Mouse (Mus musculus) kidney, postnatal 0 days (tissue): ENCODE data around the gene Tmem119. TPM values are rescaled to one million over a fixed set of nuclear protein-coding genes. Genes with fewer than 3 reads are reported as not detected.

Source experiments
- ATAC-seq: fragments of 200-750 bp; cut with Nextera tagmentation; replicated peaks from 2 replicates; pipeline ENCODE4 v1.8.0; 2017; ENCODE audit warnings: low read depth, moderate number of reproducible peaks, moderate TSS enrichment, moderate library complexity; ENCODE audit not compliant: low FRiP score
- DNase-seq: peaks from one replicate; pipeline ENCODE4 v3.0.0-alpha.2; 2016; ENCODE audit warnings: low spot score
- H3K27ac ChIP-seq: fragments of 300-500 bp; sonication (generic); 2 replicates; pipeline ENCODE4 v1.5.1; 2014; ENCODE audit warnings: mild to moderate bottlenecking
- H3K27me3 ChIP-seq: fragments of 300-500 bp; sonication (generic); 2 replicates; pipeline ENCODE4 v1.6.1; 2014; ENCODE audit warnings: low read length, mixed read lengths; ENCODE audit not compliant: insufficient read depth
- H3K36me3 ChIP-seq: fragments of 300-500 bp; sonication (generic); 2 replicates; pipeline ENCODE4 v1.6.1; 2014; ENCODE audit warnings: low read length, mixed read lengths; ENCODE audit not compliant: insufficient read depth
- H3K4me1 ChIP-seq: fragments of 300-500 bp; sonication (generic); replicated peaks from 2 replicates; pipeline ENCODE4 v1.6.1; 2014; ENCODE audit warnings: antibody characterized with exemption, low read length, mixed read lengths; ENCODE audit not compliant: insufficient read depth
- H3K4me2 ChIP-seq: fragments of 300-500 bp; sonication (generic); 2 replicates; pipeline ENCODE4 v1.6.1; 2014; ENCODE audit warnings: mild to moderate bottlenecking, low read length, moderate library complexity, mixed read lengths
- H3K4me3 ChIP-seq: fragments of 300-500 bp; sonication (generic); replicated peaks from 2 replicates; pipeline ENCODE4 v1.5.1; 2014; ENCODE audit warnings: low read depth, low read length
- H3K9ac ChIP-seq: fragments of 300-500 bp; sonication (generic); 2 replicates; pipeline ENCODE4 v1.6.1; 2014; ENCODE audit warnings: low read depth, low read length
- H3K9me3 ChIP-seq: fragments of 300-500 bp; sonication (generic); replicated peaks from 2 replicates; pipeline ENCODE4 v1.6.1; 2016; ENCODE audit warnings: low read length, inconsistent platforms, mixed read lengths
- CTCF ChIP-seq: IDR thresholded peaks from 2 replicates; pipeline ENCODE4 v1.5.1; 2016; ENCODE audit warnings: antibody characterized with exemption, low read depth, mild to moderate bottlenecking, moderate library complexity
- WGBS: fragments of 180-500 bp; shearing (Covaris S2); extraction: QIAGEN DNeasy Blood & Tissue Kit; methylation state at CpG from one replicate; pipeline ENCODE4 v1.1.7; 2014; 5-methylcytosine and 5-hydroxymethylcytosine counted together
- polyA plus RNA-seq: library from polyadenylated mRNA; unstranded; fragments of >200 nt; fragmentation: Nextera tagmentation; extraction: Ambion mirVana; gene quantifications from 2 replicates; pipeline ENCODE4 v1.2.1, GENCODE M21; 2015

The Tmem119 gene
- polyA plus RNA-seq, 1 experiment from 2014 or later, result 37.3 TPM

DNA sequence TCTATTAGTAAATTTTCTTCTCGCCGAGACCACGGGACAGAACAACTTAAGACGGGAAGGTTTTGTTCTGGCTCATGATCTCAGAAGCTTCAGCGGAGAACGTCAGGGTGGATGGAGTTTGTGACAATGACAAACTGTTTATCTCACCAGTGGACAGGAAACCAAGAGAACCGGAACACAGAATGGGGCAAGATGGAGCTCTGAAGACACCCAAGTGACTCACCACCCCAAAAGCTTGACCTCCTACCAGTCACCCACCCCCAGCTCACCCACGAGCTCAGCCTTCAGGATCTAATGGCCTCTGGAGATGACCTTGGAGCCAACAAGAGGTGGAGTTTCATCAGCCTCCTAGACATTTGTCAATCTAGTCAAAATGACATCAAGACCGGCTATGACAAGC lies 5.0 kb upstream of the Tmem119 start:
- Histone ChIP-seq H3K27ac (no peak overlapping the region), H3K4me3 (no peak overlapping the region), H3K27me3 (no peaks in the 10 kb centered on the region), H3K4me2 (no peak overlapping the region), H3K4me1 (0 out of 2 replicates have a peak, but pooled peaks cover 4% of the 10 kb centered on the region), H3K9ac (no peak overlapping the region), H3K36me3 (no peaks in the 10 kb centered on the region), H3K9me3 (no peaks in the 10 kb centered on the region)
- no peak for ATAC-seq
- TF ChIP-seq CTCF, result no peak
- no peak for DNase-seq
- WGBS, result 84% methylated on average over 9 of the region's 9 CpGs

DNA sequence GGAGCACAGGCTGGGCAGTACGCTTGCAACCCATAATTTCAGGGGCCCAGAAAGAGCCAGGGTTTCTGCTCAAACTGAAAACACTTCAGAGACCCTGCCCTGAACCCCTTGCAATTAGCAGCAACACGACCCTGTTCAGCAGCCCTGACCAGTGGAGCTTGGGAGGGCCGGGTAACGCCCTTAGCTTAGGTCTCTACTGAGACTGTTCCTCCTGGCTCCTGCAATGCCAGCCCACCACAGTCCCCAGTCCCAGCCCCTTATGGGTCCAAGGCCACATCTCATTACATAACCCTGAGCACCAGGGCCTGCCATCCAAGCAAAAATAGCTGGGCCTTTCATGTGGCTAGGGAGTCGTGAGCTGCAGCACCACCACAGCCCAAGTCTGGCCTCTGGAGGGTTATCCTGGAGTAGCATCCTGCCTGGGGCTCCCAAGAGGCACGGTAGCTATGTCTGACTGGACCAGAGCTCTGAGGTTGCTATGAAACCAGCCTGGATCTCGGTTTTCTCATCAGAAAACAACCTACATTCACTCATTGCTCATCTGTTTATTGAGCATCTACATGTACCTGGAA lies 4.2 kb upstream of the Tmem119 start:
- ATAC-seq, result no peak
- Histone ChIP-seq H3K27ac (no peak overlapping the region), H3K9me3 (no peaks in the 10 kb centered on the region), H3K4me2 (no peak overlapping the region), H3K4me3 (no peak overlapping the region), H3K4me1 (0 out of 2 replicates have a peak, but pooled peaks cover 5% of the 10 kb centered on the region), H3K9ac (no peak overlapping the region), H3K27me3 (no peaks in the 10 kb centered on the region), H3K36me3 (no peaks in the 10 kb centered on the region)
- DNase-seq, result no peak
- 44% methylated on average over 7 of the region's 7 CpGs for WGBS
- peak; percentile 22; the same call in 1 of the 2 replicates for TF ChIP-seq CTCF

DNA sequence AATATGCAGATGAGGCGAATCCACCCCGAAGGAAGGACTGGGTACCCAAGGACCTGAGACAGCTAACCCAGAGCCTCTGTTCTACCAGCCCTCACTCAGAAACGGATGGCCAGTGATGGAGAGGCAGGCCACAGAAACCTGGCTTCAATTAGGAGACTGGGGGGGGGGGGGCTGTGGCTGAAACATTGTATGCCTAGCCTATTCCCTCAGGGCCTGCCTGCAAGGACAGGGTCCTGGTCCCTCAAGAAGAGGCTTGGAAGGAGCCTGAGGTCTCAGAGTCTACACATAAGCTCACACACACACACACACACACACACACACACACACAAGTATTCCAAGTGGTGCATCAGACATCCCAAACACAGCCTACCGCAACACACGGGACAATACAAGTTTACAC lies 625 bp downstream of the Tmem119 start:
- ATAC-seq (no peak), DNase-seq (no peak)
- 41% methylated on average over 5 of the region's 5 CpGs for WGBS
- Histone ChIP-seq H3K27me3 (no peaks in the 10 kb centered on the region), H3K4me2 (peak overlapping the region; percentile 51), H3K4me1 (peaks cover 27% of the 10 kb centered on the region; the same call in 1 of the 2 replicates), H3K36me3 (no peaks in the 10 kb centered on the region), H3K27ac (no peak overlapping the region), H3K9me3 (no peaks in the 10 kb centered on the region), H3K9ac (0 out of 2 replicates have a peak overlapping the region, but pooled peaks have one; percentile 40), H3K4me3 (peak overlapping the region; percentile 35)
- no peak for TF ChIP-seq CTCF

DNA sequence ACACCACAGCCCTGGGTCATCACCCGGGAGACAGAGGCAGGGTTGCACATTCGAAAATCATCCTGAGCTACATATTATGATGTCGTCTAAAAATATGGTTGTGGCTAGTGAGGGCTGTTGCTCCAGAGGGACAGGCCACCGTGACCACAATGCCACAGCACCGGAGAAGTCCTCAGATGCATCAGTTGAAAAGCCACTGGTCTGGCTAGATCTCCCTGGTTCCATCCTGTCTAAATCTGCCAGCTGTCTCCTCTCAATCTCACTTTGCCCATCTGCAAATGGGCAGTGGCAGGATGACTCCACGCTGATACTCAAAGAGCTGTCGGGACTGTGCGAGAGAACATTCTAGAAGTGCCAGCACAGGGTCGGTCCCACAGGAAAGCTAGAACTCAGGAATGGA lies 1.8 kb downstream of the Tmem119 start:
- peaks cover 27% of the 10 kb centered on the region; the same call in 1 of the 2 replicates for H3K4me1 ChIP-seq
- H3K9ac ChIP-seq, result no peak overlapping the region
- H3K4me2 ChIP-seq, result peak overlapping the region; percentile 51
- WGBS, result 74% methylated on average over 9 of the region's 9 CpGs
- peak overlapping the region; percentile 17 for H3K4me3 ChIP-seq
- H3K27me3 ChIP-seq, result no peaks in the 10 kb centered on the region
- DNase-seq (no peak), ATAC-seq (no peak)
- no peak for TF ChIP-seq CTCF
- H3K27ac ChIP-seq, result no peak overlapping the region
- no peaks in the 10 kb centered on the region for H3K9me3 ChIP-seq
- H3K36me3 ChIP-seq, result no peaks in the 10 kb centered on the region

DNA sequence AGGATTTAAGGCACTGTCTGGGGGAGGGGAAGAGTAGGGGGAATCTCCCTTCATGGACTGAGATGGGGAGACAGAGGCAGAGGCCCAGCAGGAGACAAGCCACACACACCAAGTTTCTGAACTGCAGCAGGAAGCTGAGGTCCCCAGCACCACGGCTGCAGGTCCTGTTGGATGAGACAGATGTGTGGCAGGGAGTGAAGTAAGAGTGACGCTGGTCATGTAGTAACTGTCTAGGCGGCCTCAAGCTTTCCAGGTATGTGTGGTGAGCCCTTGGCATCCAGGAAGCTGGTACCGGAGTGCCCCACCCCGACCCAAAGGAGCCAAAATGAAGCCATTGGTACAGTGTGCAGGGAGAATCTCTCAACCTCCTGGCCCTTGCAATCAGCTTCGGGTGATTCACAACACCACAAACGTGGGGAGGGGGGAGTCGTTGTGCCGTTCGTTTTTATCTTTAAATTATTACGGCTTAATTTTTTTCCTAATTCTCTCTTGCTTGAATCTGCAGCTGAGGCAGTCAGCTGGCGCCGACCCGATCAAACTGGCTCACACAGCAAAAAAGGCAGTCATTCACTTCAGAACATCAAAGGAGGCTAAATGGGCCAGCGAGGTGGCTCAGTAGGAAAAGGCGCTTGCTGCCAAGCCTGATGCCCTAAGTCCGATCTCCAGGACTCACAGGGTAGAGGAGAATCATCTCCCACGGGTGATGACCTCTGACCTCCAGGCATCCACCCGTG lies 3.0 kb downstream of the Tmem119 start:
- DNase-seq, result no peak
- Histone ChIP-seq H3K27me3 (no peaks in the 10 kb centered on the region), H3K27ac (0 out of 2 replicates have a peak overlapping the region, but pooled peaks have one; percentile 32), H3K9me3 (no peaks in the 10 kb centered on the region), H3K4me3 (0 out of 2 replicates have a peak overlapping the region, but pooled peaks have one; percentile 0), H3K36me3 (no peaks in the 10 kb centered on the region), H3K9ac (peak overlapping the region; percentile 19; the same call in 1 of the 2 replicates), H3K4me2 (peak overlapping the region; percentile 51), H3K4me1 (peaks cover 28% of the 10 kb centered on the region; the same call in 1 of the 2 replicates)
- TF ChIP-seq CTCF, result no peak
- WGBS, result 14% methylated on average over 19 of the region's 19 CpGs
- ATAC-seq, result no peak

DNA sequence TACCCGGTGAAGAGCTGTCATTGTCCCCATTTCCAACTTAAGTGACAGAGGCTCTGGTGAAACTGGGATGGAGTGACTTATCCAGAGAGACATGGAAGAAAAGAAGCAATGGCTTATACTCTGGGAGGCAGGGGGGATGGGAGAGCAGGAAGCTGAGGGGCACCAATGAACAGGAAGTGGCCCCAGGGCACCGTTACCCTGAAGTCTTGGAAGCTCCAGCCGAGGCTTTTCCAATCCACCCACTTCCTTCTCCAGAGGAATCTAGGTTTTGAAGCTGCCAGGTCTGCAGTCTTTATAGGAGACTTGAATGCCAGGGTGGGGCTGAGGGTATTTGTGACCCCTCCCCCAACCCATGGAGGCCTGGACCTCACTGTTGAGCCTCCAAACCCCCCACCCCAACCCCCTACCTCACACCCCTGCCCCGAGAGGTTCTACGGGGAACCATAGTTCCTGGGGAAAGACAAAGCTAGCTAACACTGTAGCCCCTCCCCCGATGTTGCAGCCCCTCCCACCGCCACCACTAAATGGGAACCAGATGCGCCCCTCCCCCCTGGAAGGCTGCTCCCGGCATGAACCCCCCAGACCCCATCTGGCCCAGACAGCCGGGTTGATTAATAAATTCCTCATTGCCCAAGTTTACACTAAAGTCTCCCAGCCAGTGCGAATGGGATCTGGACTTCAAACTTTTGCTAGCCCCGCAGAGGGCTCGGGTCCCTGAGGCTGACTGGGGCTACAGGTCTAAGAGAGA lies 3.7 kb downstream of the Tmem119 start:
- H3K9ac ChIP-seq, result peak overlapping the region; percentile 19; the same call in 1 of the 2 replicates
- H3K27me3 ChIP-seq, result no peaks in the 10 kb centered on the region
- H3K4me2 ChIP-seq, result peak overlapping the region; percentile 51
- 0 out of 2 replicates have a peak overlapping the region, but pooled peaks have one; percentile 0 for H3K4me3 ChIP-seq
- H3K27ac ChIP-seq, result 0 out of 2 replicates have a peak overlapping the region, but pooled peaks have one; percentile 32
- 9% methylated on average over 13 of the region's 13 CpGs for WGBS
- H3K4me1 ChIP-seq, result peaks cover 36% of the 10 kb centered on the region; the same call in 1 of the 2 replicates
- TF ChIP-seq CTCF, result no peak
- ATAC-seq (no peak), DNase-seq (peak; percentile 67)
- H3K9me3 ChIP-seq, result no peaks in the 10 kb centered on the region
- no peaks in the 10 kb centered on the region for H3K36me3 ChIP-seq
